Mouse (Mus musculus) cerebellum, postnatal 36 days (tissue): ENCODE results near the gene Olfr695.
"Not testable (repeated sequence)": the region's sequence is repeated elsewhere in the genome, so short reads cannot be mapped to it uniquely, and the experiment has no call there.

Experiments used
- DNase-seq, 2 experiments: peaks; one replicate each; pipeline ENCODE4 v3.0.0; 2021 to 2022; ENCODE audit warnings: mixed read lengths in 2 of 2

Gene Olfr695

GRCm38 (mm10) chr7:106716296-106716695, at the start of gene Olfr695:
Gene Olfr695 (minus strand): TSS chr7:106716396.
- DNase-seq, result no peak

- DNase-seq, result not testable (repeated sequence)
These were observed 44.8 kb upstream of the Olfr695 start for GRCm38 (mm10) chr7:106761008-106761407.

GRCm38 (mm10) chr7:106758800-106759199, 42.6 kb upstream of the Olfr695 start:
- no peak for DNase-seq

- no peak for DNase-seq
These were observed 39.1 kb upstream of the Olfr695 start, which contains the start of gene Olfr698 for GRCm38 (mm10) chr7:106755297-106755696. Gene Olfr698 (minus strand): TSS chr7:106755397.

- no peak for DNase-seq
These were observed 29.6 kb upstream of the Olfr695 start for GRCm38 (mm10) chr7:106745811-106746210.

- no peak for DNase-seq
These were observed 26.1 kb upstream of the Olfr695 start, which contains the start of gene Olfr697 for GRCm38 (mm10) chr7:106742343-106742742. Gene Olfr697 (minus strand): TSS chr7:106742443.

- no peak for DNase-seq
These were observed 20.8 kb upstream of the Olfr695 start for GRCm38 (mm10) chr7:106737028-106737427.

- no peak for DNase-seq
These were observed 17.5 kb upstream of the Olfr695 start for GRCm38 (mm10) chr7:106733717-106734116.

GRCm38 (mm10) chr7:106725654-106726053, 9.5 kb upstream of the Olfr695 start:
- DNase-seq, result not testable (repeated sequence)

- no peak for DNase-seq
These were observed 4.7 kb downstream of the Olfr695 start for GRCm38 (mm10) chr7:106711463-106711862.

- DNase-seq, result not testable (repeated sequence)
These were observed 8.5 kb downstream of the Olfr695 start for GRCm38 (mm10) chr7:106707705-106708104.

GRCm38 (mm10) chr7:106696891-106697290, 19.3 kb downstream of the Olfr695 start:
- no peak for DNase-seq

GRCm38 (mm10) chr7:106692976-106693375, 23.2 kb downstream of the Olfr695 start:
- DNase-seq, result no peak

GRCm38 (mm10) chr7:106691714-106692113, 24.5 kb downstream of the Olfr695 start, which contains the start of gene Olfr694:
Gene Olfr694 (minus strand): TSS chr7:106691814.
- no peak for DNase-seq

GRCm38 (mm10) chr7:106685382-106685781, 30.8 kb downstream of the Olfr695 start:
- DNase-seq, result no peak

- DNase-seq, result no peak
These were observed 35.7 kb downstream of the Olfr695 start, which contains the start of gene Olfr693 for GRCm38 (mm10) chr7:106680484-106680883. Gene Olfr693 (minus strand): TSS chr7:106680584.
